Mouse (Mus musculus): ENCODE results near the gene Fcer2a. TPM values are rescaled to one million over a fixed set of nuclear protein-coding genes. Genes with fewer than 3 reads are reported as not detected.

Gene Fcer2a
- polyA plus RNA-seq, 1 experiment from 2014 or later, result 0.24 TPM

DNA sequence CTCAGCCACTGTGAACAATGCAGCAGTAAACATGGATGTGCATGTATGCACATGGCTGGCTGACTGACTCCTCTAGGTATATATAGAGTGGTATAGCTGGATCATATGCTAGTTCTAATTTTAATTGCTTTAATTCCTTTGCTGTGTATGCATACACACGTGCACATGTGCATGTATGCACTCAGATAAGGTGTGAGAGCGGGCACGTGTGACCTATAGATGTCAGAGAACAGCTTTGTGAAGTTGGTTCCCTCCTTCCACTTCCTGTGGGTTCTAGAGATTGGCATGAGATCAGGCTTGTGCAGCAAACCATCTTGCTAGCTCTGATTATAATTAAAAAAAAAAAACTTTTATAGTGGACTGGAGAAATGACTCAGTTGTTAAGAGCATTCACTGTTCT, 41.1 kb downstream of the Fcer2a start:
- Histone ChIP-seq H3K27ac (replicated peaks; ENCODE audit: low read depth, low read length) (no peak overlapping the region), H3K36me3 (ENCODE audit: control insufficient read depth, insufficient read depth, low read length) (no peaks in the 10 kb centered on the region), H3K4me3 (ENCODE audit: low read depth, low read length) (no peak overlapping the region), H3K4me1 (ENCODE audit: control insufficient read depth, insufficient read depth, low read length) (peaks cover 4% of the 10 kb centered on the region), H3K9ac (ENCODE audit: low read length) (no peak overlapping the region), H3K9me3 (ENCODE audit: control insufficient read depth, low read length) (no peaks in the 10 kb centered on the region), H3K4me2 (ENCODE audit: low read depth, severe bottlenecking) (no peak overlapping the region), H3K27me3 (ENCODE audit: control insufficient read depth, insufficient read depth, low read length) (no peaks in the 10 kb centered on the region)
- ATAC-seq (ENCODE audit: insufficient number of reproducible peaks, low FRiP score, low TSS enrichment, low read depth) (no peak), DNase-seq (ENCODE audit: low spot score) (no peak)
- 68% methylated on average over 3 of the region's 3 CpGs for WGBS

DNA sequence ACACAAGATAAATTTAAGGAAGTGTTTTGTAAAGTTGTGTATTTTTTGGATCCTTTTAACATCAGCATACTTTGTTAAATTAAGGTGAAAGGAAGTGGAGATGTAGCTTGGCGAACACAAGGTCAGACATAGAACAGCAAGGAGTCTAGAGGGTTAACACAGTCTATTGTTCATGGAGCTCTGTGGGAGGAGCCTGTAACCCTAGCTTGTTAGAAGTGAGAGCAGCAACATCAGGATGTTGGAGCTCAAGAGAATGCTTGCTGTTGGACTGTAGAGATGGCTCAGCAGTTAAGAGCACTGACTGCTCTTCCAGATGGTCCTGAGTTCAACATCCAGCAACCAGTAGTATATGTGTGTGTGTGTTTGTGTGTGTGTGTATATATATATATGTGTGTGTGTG, 45.0 kb downstream of the Fcer2a start:
- H3K4me1 ChIP-seq (ENCODE audit: control insufficient read depth, insufficient read depth, low read length), result no peaks in the 10 kb centered on the region
- H3K9me3 ChIP-seq (ENCODE audit: control insufficient read depth, low read length), result no peaks in the 10 kb centered on the region
- H3K27me3 ChIP-seq (ENCODE audit: control insufficient read depth, insufficient read depth, low read length), result no peaks in the 10 kb centered on the region
- H3K4me3 ChIP-seq (ENCODE audit: low read depth, low read length), result no peak overlapping the region
- ATAC-seq (ENCODE audit: insufficient number of reproducible peaks, low FRiP score, low TSS enrichment, low read depth), result no peak
- H3K4me2 ChIP-seq (ENCODE audit: low read depth, severe bottlenecking), result no peak overlapping the region
- H3K9ac ChIP-seq (ENCODE audit: low read length), result no peak overlapping the region
- H3K27ac ChIP-seq (replicated peaks; ENCODE audit: low read depth, low read length), result no peak overlapping the region
- WGBS, result 46% methylated on average over 1 of the region's 1 CpGs
- DNase-seq (ENCODE audit: low spot score), result no peak
- no peaks in the 10 kb centered on the region for H3K36me3 ChIP-seq (ENCODE audit: control insufficient read depth, insufficient read depth, low read length)

DNA sequence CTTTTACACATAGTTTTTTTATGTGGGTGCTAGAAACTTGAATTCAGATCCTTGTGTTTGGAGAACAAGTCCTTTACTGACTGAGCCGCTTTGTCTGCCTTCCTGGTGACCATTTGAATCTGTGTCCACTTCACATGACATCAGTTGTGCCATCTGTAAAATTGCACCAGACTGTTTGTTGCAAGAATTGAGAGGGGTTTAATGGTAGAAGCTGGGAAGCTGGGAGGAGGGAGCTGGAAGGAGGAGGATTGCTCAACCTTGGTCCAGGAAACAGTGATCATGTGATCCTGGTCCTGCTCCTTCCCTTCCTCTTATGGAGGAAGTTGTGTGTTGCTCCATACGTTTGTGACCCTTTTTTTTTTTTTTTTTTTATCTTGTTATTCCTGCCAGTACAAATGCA, 45.7 kb downstream of the Fcer2a start:
- WGBS, result 91% methylated on average over 2 of the region's 2 CpGs
- H3K4me1 ChIP-seq (ENCODE audit: control insufficient read depth, insufficient read depth, low read length), result no peaks in the 10 kb centered on the region

DNA sequence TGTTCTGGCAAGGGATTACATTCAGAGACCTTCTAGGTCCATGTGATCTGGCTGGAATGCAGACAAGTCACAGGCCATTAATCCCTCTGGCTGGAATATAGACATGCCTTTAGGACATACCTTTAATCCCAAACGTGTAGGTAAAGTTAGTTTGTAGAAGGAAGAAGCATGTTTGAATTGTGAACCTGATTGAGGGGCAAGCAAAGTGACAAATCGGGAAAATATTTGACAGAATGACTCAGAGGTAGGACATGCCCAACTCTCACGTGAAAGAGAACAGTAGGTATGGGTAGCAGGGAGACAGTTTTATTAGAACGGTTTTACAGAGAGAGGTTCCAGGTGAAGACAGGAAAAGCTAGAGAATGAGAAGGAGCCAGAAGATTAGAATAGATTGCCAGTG, 46.4 kb downstream of the Fcer2a start:
- ATAC-seq (ENCODE audit: insufficient number of reproducible peaks, low FRiP score, low TSS enrichment, low read depth), result no peak
- Histone ChIP-seq H3K4me2 (ENCODE audit: low read depth, severe bottlenecking) (no peak overlapping the region), H3K4me1 (ENCODE audit: control insufficient read depth, insufficient read depth, low read length) (no peaks in the 10 kb centered on the region), H3K9me3 (ENCODE audit: control insufficient read depth, low read length) (no peaks in the 10 kb centered on the region), H3K27ac (replicated peaks; ENCODE audit: low read depth, low read length) (no peak overlapping the region), H3K27me3 (ENCODE audit: control insufficient read depth, insufficient read depth, low read length) (no peaks in the 10 kb centered on the region), H3K36me3 (ENCODE audit: control insufficient read depth, insufficient read depth, low read length) (no peaks in the 10 kb centered on the region), H3K4me3 (ENCODE audit: low read depth, low read length) (no peak overlapping the region), H3K9ac (ENCODE audit: low read length) (no peak overlapping the region)
- no peak for DNase-seq (ENCODE audit: low spot score)
- WGBS, result 82% methylated on average over 4 of the region's 4 CpGs

More for the DNA sequence above, 45.7 kb downstream of the Fcer2a start:
- H3K27ac ChIP-seq (replicated peaks; ENCODE audit: low read depth, low read length), result no peak overlapping the region
- no peaks in the 10 kb centered on the region for H3K36me3 ChIP-seq (ENCODE audit: control insufficient read depth, insufficient read depth, low read length)
- no peaks in the 10 kb centered on the region for H3K27me3 ChIP-seq (ENCODE audit: control insufficient read depth, insufficient read depth, low read length)
- no peak overlapping the region for H3K4me3 ChIP-seq (ENCODE audit: low read depth, low read length)
- H3K4me2 ChIP-seq (ENCODE audit: low read depth, severe bottlenecking), result no peak overlapping the region
- no peak overlapping the region for H3K9ac ChIP-seq (ENCODE audit: low read length)
- no peaks in the 10 kb centered on the region for H3K9me3 ChIP-seq (ENCODE audit: control insufficient read depth, low read length)
- ATAC-seq (ENCODE audit: insufficient number of reproducible peaks, low FRiP score, low TSS enrichment, low read depth) (no peak), DNase-seq (ENCODE audit: low spot score) (no peak)

DNA sequence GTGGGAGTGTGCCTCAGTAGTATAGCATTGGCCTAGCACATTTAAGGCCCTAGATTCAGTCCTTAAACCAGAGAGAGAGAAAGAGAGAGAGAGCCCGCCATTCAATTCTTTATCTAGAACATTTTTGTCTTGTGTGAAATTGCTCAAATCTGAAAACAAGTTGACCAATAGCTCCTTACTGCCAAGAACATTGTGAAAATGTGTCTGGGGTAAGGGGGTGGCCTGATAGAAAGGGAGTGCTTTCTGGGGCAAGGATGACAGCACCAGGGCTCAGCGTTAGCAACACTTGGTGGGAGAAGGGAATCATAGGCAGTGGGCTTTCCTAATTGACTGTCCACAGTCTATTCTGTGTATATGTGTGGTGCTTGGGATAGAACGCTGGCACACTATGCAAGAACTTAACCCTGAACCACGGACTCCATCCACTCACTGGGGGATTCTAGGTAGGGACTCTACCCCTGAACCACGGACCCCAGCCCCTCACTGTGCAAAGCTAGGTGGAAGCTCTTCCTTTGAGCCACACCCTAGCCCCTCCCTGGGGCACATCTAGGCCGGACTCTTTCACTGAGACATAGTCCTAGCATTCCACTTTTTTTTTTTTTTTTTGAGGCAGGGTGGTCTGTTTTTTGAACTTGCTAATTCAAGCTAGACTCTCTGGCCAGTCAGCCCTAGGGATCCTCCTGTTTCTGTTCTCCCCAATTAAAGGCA, 47.0 kb downstream of the Fcer2a start:
- H3K9ac ChIP-seq (ENCODE audit: low read length), result no peak overlapping the region
- H3K4me3 ChIP-seq (ENCODE audit: low read depth, low read length), result no peak overlapping the region
- no peak overlapping the region for H3K4me2 ChIP-seq (ENCODE audit: low read depth, severe bottlenecking)
- WGBS, result 84% methylated on average over 6 of the region's 6 CpGs
- H3K27me3 ChIP-seq (ENCODE audit: control insufficient read depth, insufficient read depth, low read length), result no peaks in the 10 kb centered on the region
- no peaks in the 10 kb centered on the region for H3K9me3 ChIP-seq (ENCODE audit: control insufficient read depth, low read length)
- ATAC-seq (ENCODE audit: insufficient number of reproducible peaks, low FRiP score, low TSS enrichment, low read depth), result no peak
- no peaks in the 10 kb centered on the region for H3K4me1 ChIP-seq (ENCODE audit: control insufficient read depth, insufficient read depth, low read length)
- no peak overlapping the region for H3K27ac ChIP-seq (replicated peaks; ENCODE audit: low read depth, low read length)
- no peaks in the 10 kb centered on the region for H3K36me3 ChIP-seq (ENCODE audit: control insufficient read depth, insufficient read depth, low read length)
- DNase-seq (ENCODE audit: low spot score), result no peak

DNA sequence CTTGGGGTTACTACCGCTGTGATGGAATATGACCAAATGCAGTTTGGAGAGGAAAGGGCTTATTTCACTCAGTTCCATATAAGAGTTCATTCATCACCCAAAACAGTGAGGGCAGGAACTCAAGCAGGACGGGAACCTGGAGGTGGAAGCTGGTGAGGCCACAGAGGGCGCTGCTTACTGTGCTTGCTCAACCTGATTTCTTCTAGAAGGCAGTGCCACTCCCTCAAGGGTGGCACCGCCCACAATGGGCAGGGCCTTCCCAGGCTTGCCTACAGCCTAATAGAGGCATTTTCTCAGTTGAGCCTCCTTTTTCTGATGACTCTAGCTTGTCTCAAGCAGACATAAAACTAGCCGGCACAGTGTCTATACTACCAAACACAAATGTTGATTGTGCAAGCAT, 48.2 kb downstream of the Fcer2a start:
- ATAC-seq (ENCODE audit: insufficient number of reproducible peaks, low FRiP score, low TSS enrichment, low read depth), result no peak
- Histone ChIP-seq H3K4me2 (ENCODE audit: low read depth, severe bottlenecking) (no peak overlapping the region), H3K9me3 (ENCODE audit: control insufficient read depth, low read length) (no peaks in the 10 kb centered on the region), H3K27me3 (ENCODE audit: control insufficient read depth, insufficient read depth, low read length) (no peaks in the 10 kb centered on the region), H3K36me3 (ENCODE audit: control insufficient read depth, insufficient read depth, low read length) (no peaks in the 10 kb centered on the region), H3K27ac (replicated peaks; ENCODE audit: low read depth, low read length) (no peak overlapping the region), H3K4me1 (ENCODE audit: control insufficient read depth, insufficient read depth, low read length) (no peaks in the 10 kb centered on the region), H3K9ac (ENCODE audit: low read length) (no peak overlapping the region), H3K4me3 (ENCODE audit: low read depth, low read length) (no peak overlapping the region)
- 28% methylated on average over 5 of the region's 5 CpGs for WGBS
- no peak for DNase-seq (ENCODE audit: low spot score)

Other genes starting within 250 kb of the Fcer2a start
- gene Pex11g, start 226.5 kb downstream of the Fcer2a start, polyA plus RNA-seq (2014; fragmentation: Nextera tagmentation; extraction: Ambion mirVana), result 2.9 and 3.8 TPM in 2 replicates
- 0.13 TPM in 1 of 2 replicates, not detected in the other for gene Tex45, start 223.3 kb downstream of the Fcer2a start, polyA plus RNA-seq (2014; fragmentation: Nextera tagmentation; extraction: Ambion mirVana)
- gene Zfp358, start 201.0 kb downstream of the Fcer2a start, polyA plus RNA-seq (2014; fragmentation: Nextera tagmentation; extraction: Ambion mirVana), result 28.3 and 39.0 TPM in 2 replicates
- gene Mcoln1, start 193.7 kb downstream of the Fcer2a start, polyA plus RNA-seq (2014; fragmentation: Nextera tagmentation; extraction: Ambion mirVana), result 44.1 and 46.5 TPM in 2 replicates
- gene Pnpla6, start 178.8 kb downstream of the Fcer2a start, polyA plus RNA-seq (2014; fragmentation: Nextera tagmentation; extraction: Ambion mirVana), result 13.4 and 15.7 TPM in 2 replicates
- gene C330021F23Rik, start 126.2 kb downstream of the Fcer2a start, polyA plus RNA-seq (2014; fragmentation: Nextera tagmentation; extraction: Ambion mirVana), result 3.9 and 4.1 TPM in 2 replicates
- gene Camsap3, start 106.9 kb downstream of the Fcer2a start, polyA plus RNA-seq (2014; fragmentation: Nextera tagmentation; extraction: Ambion mirVana), result 6.0 and 7.4 TPM in 2 replicates
- 61.3 and 68.1 TPM in 2 replicates for gene Xab2, start 72.9 kb downstream of the Fcer2a start, polyA plus RNA-seq (2014; fragmentation: Nextera tagmentation; extraction: Ambion mirVana)
- 106 and 107 TPM in 2 replicates for gene Pet100, start 72.6 kb downstream of the Fcer2a start, polyA plus RNA-seq (2014; fragmentation: Nextera tagmentation; extraction: Ambion mirVana)
- gene Pcp2, start 68.6 kb downstream of the Fcer2a start, polyA plus RNA-seq (2014; fragmentation: Nextera tagmentation; extraction: Ambion mirVana), result 2.6 and 4.5 TPM in 2 replicates
- gene Stxbp2, start 63.2 kb downstream of the Fcer2a start, polyA plus RNA-seq (2014; fragmentation: Nextera tagmentation; extraction: Ambion mirVana), result 20.3 and 27.9 TPM in 2 replicates
- not detected in 2 replicates for gene Retn, start 38.4 kb downstream of the Fcer2a start, polyA plus RNA-seq (2014; fragmentation: Nextera tagmentation; extraction: Ambion mirVana)
- 0.09 TPM in 1 of 2 replicates, not detected in the other for gene Mcemp1, start 28.4 kb downstream of the Fcer2a start, polyA plus RNA-seq (2014; fragmentation: Nextera tagmentation; extraction: Ambion mirVana)
- 11.0 and 14.1 TPM in 2 replicates for gene Fcor, start 21.8 kb downstream of the Fcer2a start, polyA plus RNA-seq (2014; fragmentation: Nextera tagmentation; extraction: Ambion mirVana)
- gene Trappc5, start 17.9 kb downstream of the Fcer2a start, polyA plus RNA-seq (2014; fragmentation: Nextera tagmentation; extraction: Ambion mirVana), result 31.9 and 36.5 TPM in 2 replicates
- gene Clec4g, start 26.5 kb upstream of the Fcer2a start, polyA plus RNA-seq (2014; fragmentation: Nextera tagmentation; extraction: Ambion mirVana), result 0.16 TPM in 1 of 2 replicates, not detected in the other
- gene Cd209a, start 54.8 kb upstream of the Fcer2a start, polyA plus RNA-seq (2014; fragmentation: Nextera tagmentation; extraction: Ambion mirVana), result not detected in 2 replicates
- not detected in 2 replicates for gene Cd209e, start 160.1 kb upstream of the Fcer2a start, polyA plus RNA-seq (2014; fragmentation: Nextera tagmentation; extraction: Ambion mirVana)
- not detected in 2 replicates for gene Cd209d, start 184.4 kb upstream of the Fcer2a start, polyA plus RNA-seq (2014; fragmentation: Nextera tagmentation; extraction: Ambion mirVana)
- gene Cd209b, start 232.7 kb upstream of the Fcer2a start, polyA plus RNA-seq (2014; fragmentation: Nextera tagmentation; extraction: Ambion mirVana), result not detected in 2 replicates